Mouse (Mus musculus): ENCODE data around the gene Mylk. TPM values are rescaled to one million over a fixed set of nuclear protein-coding genes. Genes with fewer than 3 reads are reported as not detected.

Mylk gene
- polyA plus RNA-seq, 1 experiment from 2014 or later: 562 TPM

DNA sequence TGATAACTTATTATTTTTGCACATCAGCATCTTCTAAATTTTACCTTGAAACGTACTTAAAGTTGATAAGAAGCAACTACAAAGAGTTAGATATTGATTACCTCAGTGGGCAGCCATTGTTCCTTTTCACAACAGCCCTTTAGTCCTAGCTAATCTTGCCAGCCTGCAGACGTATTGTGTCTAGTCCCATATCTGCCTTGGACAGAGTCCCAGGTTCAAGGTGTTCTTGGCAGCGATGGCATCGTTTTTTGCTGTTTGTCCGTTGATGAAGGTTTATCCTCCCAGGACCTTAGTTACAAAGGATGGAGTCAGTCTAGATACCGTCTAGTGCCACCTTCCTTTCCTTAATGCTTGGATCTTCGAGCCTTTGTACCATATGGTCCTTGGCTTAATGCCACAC, 69.6 kb downstream of the Mylk start:
- ATAC-seq: no peak
- Histone ChIP-seq H3K27ac (ENCODE audit: low read depth, low read length) (no peak overlapping the region), H3K4me2 (replicated peaks; ENCODE audit: low read depth) (no peak overlapping the region), H3K4me1 (replicated peaks; ENCODE audit: control insufficient read depth, insufficient read depth, low read length) (no peaks in the 10 kb centered on the region), H3K36me3 (ENCODE audit: control insufficient read depth, insufficient read depth) (no peaks in the 10 kb centered on the region), H3K4me3 (ENCODE audit: low read depth, low read length) (no peak overlapping the region), H3K9ac (ENCODE audit: low read depth, low read length) (no peak overlapping the region), H3K27me3 (replicated peaks; ENCODE audit: control insufficient read depth, insufficient read depth, low read length) (no peaks in the 10 kb centered on the region), H3K9me3 (ENCODE audit: control insufficient read depth) (no peaks in the 10 kb centered on the region)
- TF ChIP-seq CTCF (IDR thresholded peaks at IDR 0.05; ENCODE audit: low read depth): no peak
- WGBS: 87% methylated on average over 7 of the region's 7 CpGs

- WGBS: 73% methylated on average over 7 of the region's 7 CpGs
- no peak overlapping the region for H3K4me3 ChIP-seq (ENCODE audit: low read depth, low read length)
- H3K9ac ChIP-seq (ENCODE audit: low read depth, low read length): no peak overlapping the region
- H3K27ac ChIP-seq (ENCODE audit: low read depth, low read length): no peak overlapping the region
- H3K36me3 ChIP-seq (ENCODE audit: control insufficient read depth, insufficient read depth): no peaks in the 10 kb centered on the region
- H3K4me1 ChIP-seq (replicated peaks; ENCODE audit: control insufficient read depth, insufficient read depth, low read length): no peaks in the 10 kb centered on the region
- no peaks in the 10 kb centered on the region for H3K27me3 ChIP-seq (replicated peaks; ENCODE audit: control insufficient read depth, insufficient read depth, low read length)
- no peaks in the 10 kb centered on the region for H3K9me3 ChIP-seq (ENCODE audit: control insufficient read depth)
- no peak overlapping the region for H3K4me2 ChIP-seq (replicated peaks; ENCODE audit: low read depth)
- TF ChIP-seq CTCF (IDR thresholded peaks at IDR 0.05; ENCODE audit: low read depth): no peak
- ATAC-seq: no peak
Observed at GRCm38 (mm10) chr16:34816548-34816947, 71.5 kb downstream of the Mylk start.

DNA sequence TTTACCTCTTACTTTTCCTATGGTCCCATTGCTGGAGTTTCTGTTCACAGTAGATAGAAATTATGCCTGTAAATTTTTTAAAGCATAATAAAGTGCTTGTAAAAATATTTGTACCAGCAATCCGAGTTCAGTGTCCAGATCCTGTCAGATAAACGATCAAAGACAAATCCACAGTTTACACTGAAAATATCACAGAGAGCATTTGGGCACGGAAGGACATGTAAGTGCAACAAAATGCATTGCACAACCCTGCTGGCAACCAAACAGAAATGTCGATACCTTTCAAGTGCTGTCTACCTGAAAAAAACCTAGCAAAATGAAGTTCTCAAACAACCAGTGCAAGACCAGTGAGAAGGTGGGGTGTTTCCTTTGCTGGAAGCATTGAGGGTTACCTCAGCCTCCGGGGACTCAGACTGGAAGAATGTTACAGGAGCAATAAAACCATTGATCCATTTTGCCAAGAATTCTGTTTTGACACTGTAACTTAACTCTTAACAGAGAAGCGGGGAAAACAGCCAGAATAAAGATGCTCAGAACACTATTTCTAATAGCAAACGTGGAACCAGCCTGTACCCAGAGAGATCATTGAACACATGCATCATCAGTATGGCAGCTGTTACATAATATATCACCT, 80.2 kb downstream of the Mylk start:
- Histone ChIP-seq H3K4me3 (ENCODE audit: low read depth, low read length) (no peak overlapping the region), H3K9me3 (ENCODE audit: control insufficient read depth) (no peaks in the 10 kb centered on the region), H3K27ac (ENCODE audit: low read depth, low read length) (no peak overlapping the region), H3K4me1 (replicated peaks; ENCODE audit: control insufficient read depth, insufficient read depth, low read length) (no peaks in the 10 kb centered on the region), H3K36me3 (ENCODE audit: control insufficient read depth, insufficient read depth) (no peaks in the 10 kb centered on the region), H3K27me3 (replicated peaks; ENCODE audit: control insufficient read depth, insufficient read depth, low read length) (no peaks in the 10 kb centered on the region), H3K4me2 (replicated peaks; ENCODE audit: low read depth) (no peak overlapping the region), H3K9ac (ENCODE audit: low read depth, low read length) (no peak overlapping the region)
- 42% methylated on average over 7 of the region's 7 CpGs for WGBS
- TF ChIP-seq CTCF (IDR thresholded peaks at IDR 0.05; ENCODE audit: low read depth): no peak
- ATAC-seq: no peak

DNA sequence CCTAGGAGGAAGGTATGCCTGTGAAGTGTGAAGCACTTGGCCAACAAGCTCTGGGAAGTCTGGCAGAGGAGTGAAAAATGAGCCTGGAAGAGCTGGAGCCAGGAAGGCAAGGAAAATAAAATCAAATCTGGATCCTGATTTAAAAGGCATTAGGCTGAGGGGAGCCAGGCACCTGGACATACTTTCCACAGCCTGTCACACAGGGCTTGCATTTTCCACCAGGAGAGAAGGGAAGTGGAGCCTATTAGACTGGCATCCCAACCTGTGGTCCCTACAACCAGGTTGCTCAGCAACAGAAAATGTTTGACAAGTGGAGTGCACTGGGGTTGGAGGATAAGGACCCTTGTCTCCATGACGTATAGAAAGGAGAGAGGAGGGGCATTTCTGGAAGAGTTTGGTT, 89.5 kb downstream of the Mylk start:
- Histone ChIP-seq H3K4me2 (replicated peaks; ENCODE audit: low read depth) (no peak overlapping the region), H3K4me3 (ENCODE audit: low read depth, low read length) (no peak overlapping the region), H3K27me3 (replicated peaks; ENCODE audit: control insufficient read depth, insufficient read depth, low read length) (no peaks in the 10 kb centered on the region), H3K9me3 (ENCODE audit: control insufficient read depth) (no peaks in the 10 kb centered on the region), H3K36me3 (ENCODE audit: control insufficient read depth, insufficient read depth) (no peaks in the 10 kb centered on the region), H3K4me1 (replicated peaks; ENCODE audit: control insufficient read depth, insufficient read depth, low read length) (no peaks in the 10 kb centered on the region), H3K9ac (ENCODE audit: low read depth, low read length) (no peak overlapping the region), H3K27ac (ENCODE audit: low read depth, low read length) (no peak overlapping the region)
- no peak for ATAC-seq
- TF ChIP-seq CTCF (IDR thresholded peaks at IDR 0.05; ENCODE audit: low read depth): no peak
- WGBS: 30% methylated on average over 1 of the region's 1 CpGs

DNA sequence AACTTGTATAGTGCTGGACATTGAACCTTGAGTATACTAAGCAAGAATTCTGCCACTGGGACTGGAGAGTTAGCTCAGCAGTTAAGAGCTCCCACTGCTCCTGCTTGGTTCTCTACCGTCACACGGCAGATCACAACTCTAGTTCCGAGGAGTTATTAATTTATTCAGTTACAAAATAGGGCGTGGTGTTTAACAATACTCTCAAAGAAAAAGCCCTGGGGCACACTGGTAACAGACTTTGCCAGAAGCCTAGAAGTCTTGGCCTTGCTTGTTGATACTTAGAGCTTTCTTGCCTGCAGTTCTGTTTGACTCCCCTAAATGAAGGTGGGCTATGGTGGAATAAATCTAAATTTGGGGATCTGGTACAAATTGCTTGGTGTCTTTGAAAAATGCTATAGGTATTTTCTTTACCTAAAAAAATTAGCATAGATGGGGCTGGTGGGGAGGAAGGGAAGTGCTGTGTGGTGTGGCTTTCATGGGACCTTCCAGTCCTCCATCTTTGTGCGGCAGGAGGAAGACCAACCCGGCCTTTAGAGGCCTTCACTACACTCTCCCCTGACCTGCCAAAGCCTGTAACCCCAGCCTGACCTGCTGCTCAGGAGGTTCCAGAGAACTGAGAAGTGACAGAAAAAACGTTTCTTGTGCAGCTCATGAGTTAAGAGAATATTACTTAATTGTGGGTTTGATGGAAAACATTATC, 94.1 kb downstream of the Mylk start:
- Histone ChIP-seq H3K9ac (ENCODE audit: low read depth, low read length) (no peak overlapping the region), H3K4me2 (replicated peaks; ENCODE audit: low read depth) (no peak overlapping the region), H3K4me3 (ENCODE audit: low read depth, low read length) (no peak overlapping the region), H3K9me3 (ENCODE audit: control insufficient read depth) (0 out of 2 replicates have a peak, but pooled peaks cover 3% of the 10 kb centered on the region), H3K27me3 (replicated peaks; ENCODE audit: control insufficient read depth, insufficient read depth, low read length) (no peaks in the 10 kb centered on the region), H3K36me3 (ENCODE audit: control insufficient read depth, insufficient read depth) (no peaks in the 10 kb centered on the region), H3K4me1 (replicated peaks; ENCODE audit: control insufficient read depth, insufficient read depth, low read length) (no peaks in the 10 kb centered on the region), H3K27ac (ENCODE audit: low read depth, low read length) (no peak overlapping the region)
- WGBS: 63% methylated on average over 7 of the region's 7 CpGs
- no peak for TF ChIP-seq CTCF (IDR thresholded peaks at IDR 0.05; ENCODE audit: low read depth)
- ATAC-seq: no peak

GRCm38 (mm10) chr16:34839704-34840331, 94.8 kb downstream of the Mylk start:
- TF ChIP-seq CTCF (IDR thresholded peaks at IDR 0.05; ENCODE audit: low read depth): no peak
- no peak for ATAC-seq
- H3K27ac ChIP-seq (ENCODE audit: low read depth, low read length): no peak overlapping the region

More at GRCm38 (mm10) chr16:34839704-34840331, 94.8 kb downstream of the Mylk start:
- Histone ChIP-seq H3K9me3 (ENCODE audit: control insufficient read depth) (0 out of 2 replicates have a peak, but pooled peaks cover 3% of the 10 kb centered on the region), H3K4me1 (replicated peaks; ENCODE audit: control insufficient read depth, insufficient read depth, low read length) (no peaks in the 10 kb centered on the region), H3K4me3 (ENCODE audit: low read depth, low read length) (no peak overlapping the region), H3K4me2 (replicated peaks; ENCODE audit: low read depth) (no peak overlapping the region), H3K36me3 (ENCODE audit: control insufficient read depth, insufficient read depth) (no peaks in the 10 kb centered on the region), H3K9ac (ENCODE audit: low read depth, low read length) (no peak overlapping the region), H3K27me3 (replicated peaks; ENCODE audit: control insufficient read depth, insufficient read depth, low read length) (no peaks in the 10 kb centered on the region)
- WGBS: 75% methylated on average over 7 of the region's 7 CpGs

All from intestine, postnatal 0 days (tissue).